Mouse (Mus musculus): ENCODE measurements around the gene Mrfap1. TPM values are rescaled to one million over a fixed set of nuclear protein-coding genes. Genes with fewer than 3 reads are reported as not detected.

Gene Mrfap1
- total and polyA plus RNA-seq, 2 experiments from 2014 or later = 288 to 441 TPM

DNA sequence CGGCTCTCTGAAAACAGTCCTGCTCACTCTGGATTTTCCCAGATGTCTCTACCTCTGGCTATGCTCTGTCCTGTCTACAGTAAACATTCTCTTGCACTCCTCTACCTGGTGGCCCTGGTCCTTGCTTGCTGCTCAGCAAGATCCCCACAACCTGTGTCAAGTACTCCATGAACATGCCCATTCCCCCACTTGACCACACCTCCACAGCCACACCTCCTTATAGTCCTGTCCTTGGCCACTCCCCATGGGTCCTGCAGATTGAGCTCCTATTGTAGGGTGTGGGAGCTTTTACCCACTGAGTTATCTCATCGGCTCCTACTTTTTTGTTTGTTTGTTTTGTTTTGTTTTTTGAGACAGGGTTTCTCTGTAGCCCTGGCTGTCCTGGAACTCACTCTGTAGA is 17.7 kb downstream of the Mrfap1 start:
- no peak for TF ChIP-seq CTCF (IDR thresholded peaks at IDR 0.05)
- Histone ChIP-seq H3K4me2 (ENCODE audit: low read depth, low read length, poor library complexity, severe bottlenecking) (no peak overlapping the region), H3K4me3 (ENCODE audit: low read depth, low read length) (no peak overlapping the region), H3K9ac (replicated peaks; ENCODE audit: low read length, poor library complexity, severe bottlenecking) (no peak overlapping the region), H3K36me3 (ENCODE audit: insufficient read depth, low read length) (no peaks in the 10 kb centered on the region), H3K4me1 (ENCODE audit: insufficient read depth, low read length) (no peaks in the 10 kb centered on the region), H3K9me3 (ENCODE audit: low read length) (no peaks in the 10 kb centered on the region), H3K27ac (ENCODE audit: low read depth, low read length) (no peak overlapping the region), H3K27me3 (ENCODE audit: insufficient read depth, low read length) (no peaks in the 10 kb centered on the region)
- ATAC-seq (ENCODE audit: low FRiP score) = no peak
- 91% methylated on average over 1 of the region's 2 CpGs for WGBS
- no peak for DNase-seq (ENCODE audit: low spot score)

DNA sequence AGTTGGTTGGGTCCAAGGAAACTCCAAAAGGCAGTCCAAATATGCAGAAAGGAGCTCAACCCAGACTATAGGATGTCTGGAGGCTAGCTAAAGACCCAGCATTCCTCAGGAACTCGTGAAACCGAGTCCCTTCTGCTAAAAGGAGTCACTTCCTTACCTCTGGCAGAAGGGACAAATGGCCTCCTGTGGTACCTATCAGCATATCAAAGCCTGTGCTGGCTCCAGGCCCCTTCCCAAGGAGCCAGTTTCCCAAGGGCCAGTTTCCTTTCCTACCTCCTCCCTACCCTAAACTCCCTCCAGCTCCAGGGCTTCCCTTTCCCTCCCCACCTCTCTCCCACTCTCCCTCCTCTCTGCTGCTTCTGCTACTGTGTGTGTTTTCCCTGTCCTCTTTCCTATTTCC is 19.4 kb downstream of the Mrfap1 start:
- Histone ChIP-seq H3K9me3 (ENCODE audit: low read length) (no peaks in the 10 kb centered on the region), H3K36me3 (ENCODE audit: insufficient read depth, low read length) (no peaks in the 10 kb centered on the region), H3K4me2 (ENCODE audit: low read depth, low read length, poor library complexity, severe bottlenecking) (no peak overlapping the region), H3K4me3 (ENCODE audit: low read depth, low read length) (no peak overlapping the region), H3K9ac (replicated peaks; ENCODE audit: low read length, poor library complexity, severe bottlenecking) (no peak overlapping the region), H3K27me3 (ENCODE audit: insufficient read depth, low read length) (no peaks in the 10 kb centered on the region), H3K4me1 (ENCODE audit: insufficient read depth, low read length) (no peaks in the 10 kb centered on the region), H3K27ac (ENCODE audit: low read depth, low read length) (no peak overlapping the region)
- no peak for ATAC-seq (ENCODE audit: low FRiP score)
- no peak for DNase-seq (ENCODE audit: low spot score)
- no peak for TF ChIP-seq CTCF (IDR thresholded peaks at IDR 0.05)
- 0% methylated on average over 2 of the region's 2 CpGs for WGBS

DNA sequence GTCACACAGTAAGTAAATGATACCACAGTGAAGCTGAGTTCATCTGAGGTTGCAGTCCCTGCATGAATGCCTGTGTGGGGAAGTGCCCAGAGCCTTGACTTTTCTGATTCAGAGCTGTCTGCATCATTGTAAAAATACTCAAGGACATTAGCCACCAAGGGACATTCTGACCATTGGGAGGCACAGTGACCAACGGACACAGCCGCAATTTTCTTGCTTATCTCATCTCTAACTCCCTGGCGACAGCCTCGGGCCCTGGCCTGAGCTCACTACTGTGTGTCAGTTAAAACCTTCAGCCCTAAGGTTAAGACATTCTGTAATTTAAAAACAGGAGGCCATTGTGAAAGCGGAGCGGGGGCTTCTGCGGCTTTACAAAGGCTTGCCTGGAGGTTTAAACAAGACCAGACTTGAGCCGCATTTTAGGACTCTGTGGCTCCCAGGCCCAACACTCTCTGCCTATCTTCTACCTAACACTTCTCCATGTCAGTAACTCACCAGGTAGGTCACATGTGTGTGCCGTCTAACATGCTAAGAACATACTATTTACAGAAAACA is 20.5 kb downstream of the Mrfap1 start:
- 24% methylated on average over 9 of the region's 9 CpGs for WGBS
- Histone ChIP-seq H3K36me3 (ENCODE audit: insufficient read depth, low read length) (no peaks in the 10 kb centered on the region), H3K9ac (replicated peaks; ENCODE audit: low read length, poor library complexity, severe bottlenecking) (no peak overlapping the region), H3K4me3 (ENCODE audit: low read depth, low read length) (no peak overlapping the region), H3K4me2 (ENCODE audit: low read depth, low read length, poor library complexity, severe bottlenecking) (no peak overlapping the region), H3K27me3 (ENCODE audit: insufficient read depth, low read length) (no peaks in the 10 kb centered on the region), H3K4me1 (ENCODE audit: insufficient read depth, low read length) (no peaks in the 10 kb centered on the region), H3K9me3 (ENCODE audit: low read length) (no peaks in the 10 kb centered on the region), H3K27ac (ENCODE audit: low read depth, low read length) (no peak overlapping the region)
- DNase-seq (ENCODE audit: low spot score) (no peak), ATAC-seq (ENCODE audit: low FRiP score) (no peak)
- TF ChIP-seq CTCF (IDR thresholded peaks at IDR 0.05) = no peak

DNA sequence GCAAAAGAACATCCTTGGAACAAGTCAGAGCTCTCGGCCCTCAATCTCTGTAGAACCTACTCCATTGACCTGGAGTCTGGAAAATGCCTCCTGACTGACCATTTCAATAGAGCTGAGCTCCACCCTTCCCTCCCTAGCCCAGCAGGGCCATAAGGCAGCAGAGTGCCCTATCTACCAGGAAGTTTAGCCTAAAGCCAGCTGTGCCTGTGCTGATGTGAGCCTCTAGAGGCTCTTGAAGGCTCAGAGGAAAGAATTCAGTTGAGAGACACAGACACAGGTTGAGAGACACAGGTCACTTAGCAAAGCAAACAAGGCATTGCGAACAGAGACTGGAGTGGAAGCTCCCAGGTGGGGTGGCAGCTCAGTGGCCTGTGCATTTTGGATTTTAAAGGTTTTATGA is 21.3 kb downstream of the Mrfap1 start:
- H3K9me3 ChIP-seq (ENCODE audit: low read length) = no peaks in the 10 kb centered on the region
- DNase-seq (ENCODE audit: low spot score) (no peak), ATAC-seq (ENCODE audit: low FRiP score) (no peak)
- no peak overlapping the region for H3K4me2 ChIP-seq (ENCODE audit: low read depth, low read length, poor library complexity, severe bottlenecking)
- no peak for TF ChIP-seq CTCF (IDR thresholded peaks at IDR 0.05)
- no peak overlapping the region for H3K27ac ChIP-seq (ENCODE audit: low read depth, low read length)
- no peaks in the 10 kb centered on the region for H3K27me3 ChIP-seq (ENCODE audit: insufficient read depth, low read length)
- WGBS = 91% methylated on average over 2 of the region's 2 CpGs
- no peaks in the 10 kb centered on the region for H3K36me3 ChIP-seq (ENCODE audit: insufficient read depth, low read length)
- no peaks in the 10 kb centered on the region for H3K4me1 ChIP-seq (ENCODE audit: insufficient read depth, low read length)
- H3K9ac ChIP-seq (replicated peaks; ENCODE audit: low read length, poor library complexity, severe bottlenecking) = no peak overlapping the region
- no peak overlapping the region for H3K4me3 ChIP-seq (ENCODE audit: low read depth, low read length)

DNA sequence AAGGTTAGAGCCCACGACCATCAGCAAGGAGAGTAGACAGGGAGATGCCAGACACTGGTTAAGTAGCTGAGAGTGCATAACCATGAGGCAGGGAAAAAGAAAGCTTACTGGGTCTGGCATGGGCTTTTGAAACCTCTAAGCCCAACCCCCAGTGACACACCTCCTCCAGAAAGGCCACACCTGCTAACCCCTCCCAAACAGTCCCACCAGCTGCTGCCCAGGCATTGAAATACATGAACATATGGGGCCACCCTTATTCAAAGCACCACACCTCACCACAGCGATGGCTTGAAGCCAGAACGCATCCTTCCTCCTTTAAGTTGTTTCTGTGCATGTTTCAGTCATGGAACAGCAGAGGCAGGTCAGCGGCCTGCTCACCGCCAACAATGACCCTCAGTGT is 24.0 kb downstream of the Mrfap1 start:
- no peak overlapping the region for H3K27ac ChIP-seq (ENCODE audit: low read depth, low read length)
- TF ChIP-seq CTCF (IDR thresholded peaks at IDR 0.05) = no peak
- H3K4me3 ChIP-seq (ENCODE audit: low read depth, low read length) = no peak overlapping the region
- no peaks in the 10 kb centered on the region for H3K36me3 ChIP-seq (ENCODE audit: insufficient read depth, low read length)
- no peak overlapping the region for H3K9ac ChIP-seq (replicated peaks; ENCODE audit: low read length, poor library complexity, severe bottlenecking)
- no peaks in the 10 kb centered on the region for H3K9me3 ChIP-seq (ENCODE audit: low read length)
- ATAC-seq (ENCODE audit: low FRiP score) (no peak), DNase-seq (ENCODE audit: low spot score) (no peak)
- no peaks in the 10 kb centered on the region for H3K4me1 ChIP-seq (ENCODE audit: insufficient read depth, low read length)
- 84% methylated on average over 5 of the region's 5 CpGs for WGBS
- no peaks in the 10 kb centered on the region for H3K27me3 ChIP-seq (ENCODE audit: insufficient read depth, low read length)
- no peak overlapping the region for H3K4me2 ChIP-seq (ENCODE audit: low read depth, low read length, poor library complexity, severe bottlenecking)

DNA sequence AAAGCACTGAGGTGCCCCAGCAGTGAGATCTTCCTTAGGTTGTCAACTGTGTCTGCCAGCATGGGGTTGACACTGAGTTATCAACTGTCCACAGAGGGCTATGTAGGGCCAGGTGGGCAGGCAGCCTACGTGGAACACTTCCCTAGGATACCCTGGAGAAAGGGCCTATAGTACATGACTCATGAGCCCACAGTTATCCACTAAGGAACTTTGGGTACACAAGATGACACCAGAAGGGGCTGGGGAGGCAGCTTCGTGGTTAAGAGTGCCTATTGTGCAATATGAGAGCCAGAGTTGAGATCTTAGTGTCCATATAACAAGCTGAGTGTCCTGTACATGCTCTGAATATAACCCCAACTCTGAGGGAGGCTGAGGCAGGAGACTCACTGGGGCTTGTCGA is 27.0 kb downstream of the Mrfap1 start:
- Histone ChIP-seq H3K27me3 (ENCODE audit: insufficient read depth, low read length) (no peaks in the 10 kb centered on the region), H3K36me3 (ENCODE audit: insufficient read depth, low read length) (no peaks in the 10 kb centered on the region), H3K4me2 (ENCODE audit: low read depth, low read length, poor library complexity, severe bottlenecking) (no peak overlapping the region), H3K27ac (ENCODE audit: low read depth, low read length) (no peak overlapping the region), H3K9ac (replicated peaks; ENCODE audit: low read length, poor library complexity, severe bottlenecking) (no peak overlapping the region), H3K9me3 (ENCODE audit: low read length) (no peaks in the 10 kb centered on the region), H3K4me1 (ENCODE audit: insufficient read depth, low read length) (no peaks in the 10 kb centered on the region), H3K4me3 (ENCODE audit: low read depth, low read length) (no peak overlapping the region)
- 70% methylated on average over 3 of the region's 3 CpGs for WGBS
- no peak for DNase-seq (ENCODE audit: low spot score)
- no peak for ATAC-seq (ENCODE audit: low FRiP score)
- TF ChIP-seq CTCF (IDR thresholded peaks at IDR 0.05) = no peak
